Mouse (Mus musculus): ENCODE results near the gene Slc8a2.

DNA sequence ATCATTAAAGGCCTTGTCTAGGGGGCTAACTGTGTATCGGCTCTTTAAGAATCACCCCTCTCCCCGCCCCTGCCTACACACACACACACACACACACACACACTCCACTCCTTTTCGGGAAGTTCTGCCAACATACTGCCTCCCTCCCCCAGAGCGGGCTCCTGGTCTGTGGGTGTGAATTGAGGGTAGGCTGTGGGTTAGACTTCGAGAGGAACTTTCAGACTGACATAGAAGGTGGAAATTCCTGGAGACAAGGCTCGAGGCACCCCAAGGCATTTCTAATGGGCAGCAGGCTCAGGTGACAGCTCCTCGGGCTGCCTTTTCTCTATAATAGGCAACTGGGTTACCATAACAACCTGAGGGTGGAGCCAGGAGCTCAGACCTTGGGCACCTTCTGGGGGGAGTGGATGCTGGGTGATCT, 2.5 kb downstream of the Slc8a2 start:
- TF ChIP-seq MAFK (IDR thresholded peaks at IDR 0.05; ENCODE audit: insufficient read depth, low read depth, low read length) (no peak), CHD2 (IDR thresholded peaks at IDR 0.05; ENCODE audit: low read depth, low read length) (no peak)
